Mouse (Mus musculus) gastrocnemius, adult 18-20 months (tissue): ENCODE measurements around the gene Nr6a1. TPM values are rescaled to one million over a fixed set of nuclear protein-coding genes. Genes with fewer than 3 reads are reported as not detected.

Experiments used
- DNase-seq: peaks from one replicate; pipeline ENCODE4 v3.0.0; 2021; ENCODE audit warnings: low spot score
- long read RNA-seq, 2 experiments: library from polyadenylated mRNA; stranded (forward); transcript quantifications; one replicate each; pipeline ENCODE4 v2.0.0; 2021
- total RNA-seq, 2 experiments: library from RNA; stranded (reverse); gene quantifications; 2 replicates each; pipeline ENCODE4 v1.2.3; 2021

Gene Nr6a1
- total RNA-seq: 1 to 10 TPM; 3.5 to 4.1 TPM
- long read RNA-seq, experiment 1, full-length matches to known transcripts: 2 of 8 reads
- long read RNA-seq, experiment 1, partial matches to known transcripts: 0 of 8 reads
- long read RNA-seq, experiment 1, other reads (novel, unspliced or antisense): 6 of 8 reads
- long read RNA-seq, experiment 2, partial matches to known transcripts: 0 of 11 reads
- long read RNA-seq, experiment 2, other reads (novel, unspliced or antisense): 11 of 11 reads

DNA sequence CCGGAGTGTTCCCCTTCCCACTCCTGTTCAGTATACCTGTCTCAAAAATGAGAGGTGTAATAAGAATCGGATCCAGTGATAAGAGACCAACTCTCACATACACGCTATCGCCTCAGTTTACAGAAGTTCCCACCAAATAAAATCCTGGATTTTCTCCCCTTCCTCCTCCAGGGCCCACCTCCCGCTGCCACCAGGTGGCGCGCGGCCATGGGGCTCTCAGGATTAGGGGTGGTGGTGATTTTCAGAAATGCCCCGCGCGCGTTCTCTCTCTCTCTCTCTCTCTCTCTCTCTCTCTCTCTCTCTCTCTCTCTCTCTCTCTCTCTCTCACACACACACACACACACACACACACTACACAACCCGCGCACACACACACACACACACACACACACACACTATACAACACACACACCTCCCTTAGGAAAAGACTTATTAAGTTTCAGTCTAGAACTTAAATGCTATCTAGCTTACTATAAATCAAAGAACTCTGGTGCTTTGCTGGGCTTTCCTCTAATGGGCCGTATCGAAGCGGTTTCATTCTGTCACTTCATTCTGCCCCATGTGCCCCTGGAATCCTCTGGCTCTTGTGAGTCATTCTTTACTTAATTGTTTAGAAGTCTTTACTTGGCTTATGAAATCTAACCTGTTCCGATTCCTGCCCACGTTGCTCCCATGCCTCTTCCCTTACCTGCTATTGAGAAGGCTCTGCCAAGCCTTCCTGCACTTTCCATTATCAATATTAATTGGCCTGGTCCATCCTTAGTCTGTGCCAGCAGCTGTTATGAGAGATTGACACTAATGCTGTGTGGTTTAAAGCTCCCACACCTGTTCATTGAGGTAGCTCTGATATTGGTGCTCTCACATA is at the start of gene Nr6a1:
Nr6a1 (minus strand) TSS at position 574 of the 865 bp plus-strand sequence.
- peak; percentile 67 for DNase-seq

DNA sequence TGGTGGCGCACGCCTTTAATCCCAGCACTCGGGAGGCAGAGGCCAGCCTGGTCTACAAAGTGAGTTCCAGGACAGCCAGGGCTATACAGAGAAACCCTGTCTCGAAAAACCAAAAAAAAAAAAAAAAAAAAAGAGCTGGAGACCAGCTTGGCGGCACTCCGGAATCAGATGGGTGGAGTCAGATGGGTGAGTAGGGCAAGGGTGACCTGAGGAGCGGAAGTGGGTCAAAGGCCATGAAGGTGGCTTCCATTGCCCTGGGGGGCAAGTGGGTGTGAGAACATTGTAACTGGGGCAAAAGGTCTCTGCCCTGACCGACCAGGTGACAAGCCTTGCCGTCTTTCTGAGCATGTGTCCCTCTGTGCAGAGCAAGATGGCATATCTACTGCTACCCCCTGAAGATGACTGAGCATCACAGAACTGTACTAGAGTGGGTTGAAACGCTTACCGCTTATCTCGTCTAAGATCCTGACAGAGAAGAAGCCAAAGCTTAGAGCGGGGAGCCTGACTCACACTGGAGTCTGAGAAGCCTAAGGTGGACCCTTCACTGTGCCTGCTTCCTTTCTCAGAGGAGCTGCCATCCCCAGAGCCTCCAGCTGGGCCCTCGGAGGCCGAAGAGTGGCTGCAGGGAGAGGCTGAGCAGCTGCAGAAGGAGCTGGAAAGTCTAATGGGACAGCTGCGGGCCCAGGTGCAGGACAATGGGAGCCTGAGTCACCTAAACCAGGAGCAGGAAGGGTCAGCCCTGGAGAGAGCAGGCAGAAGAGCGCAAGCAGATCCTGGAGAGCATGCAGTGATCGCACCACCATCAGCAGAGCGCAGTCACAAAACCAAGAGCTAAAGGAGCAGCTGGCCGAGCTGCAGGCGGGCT is 48.7 kb upstream of the Nr6a1 start:
- DNase-seq: no peak

DNA sequence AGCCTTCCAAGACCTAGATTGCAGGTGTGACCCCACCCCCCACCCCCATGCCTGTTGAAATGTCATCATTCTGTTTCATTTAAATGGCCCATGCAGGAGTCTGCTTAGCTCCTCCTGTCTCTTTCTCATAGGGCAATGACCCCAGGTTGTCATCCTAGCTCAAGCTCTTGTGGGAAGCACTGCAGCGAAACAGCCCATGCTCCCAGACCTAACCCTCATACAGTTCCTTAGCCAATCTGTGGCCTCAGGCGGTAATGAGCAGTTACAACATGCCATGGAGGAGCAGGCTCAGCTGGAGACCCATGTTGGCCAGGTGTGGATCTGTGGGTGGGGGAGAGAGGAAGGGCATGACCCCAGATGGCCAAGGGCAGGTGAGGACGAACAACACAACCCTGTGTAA is 47.7 kb upstream of the Nr6a1 start:
- DNase-seq: no peak

- DNase-seq: no peak
Measured at GRCm38 (mm10) chr2:38974171-38974570, 46.7 kb upstream of the Nr6a1 start.

DNA sequence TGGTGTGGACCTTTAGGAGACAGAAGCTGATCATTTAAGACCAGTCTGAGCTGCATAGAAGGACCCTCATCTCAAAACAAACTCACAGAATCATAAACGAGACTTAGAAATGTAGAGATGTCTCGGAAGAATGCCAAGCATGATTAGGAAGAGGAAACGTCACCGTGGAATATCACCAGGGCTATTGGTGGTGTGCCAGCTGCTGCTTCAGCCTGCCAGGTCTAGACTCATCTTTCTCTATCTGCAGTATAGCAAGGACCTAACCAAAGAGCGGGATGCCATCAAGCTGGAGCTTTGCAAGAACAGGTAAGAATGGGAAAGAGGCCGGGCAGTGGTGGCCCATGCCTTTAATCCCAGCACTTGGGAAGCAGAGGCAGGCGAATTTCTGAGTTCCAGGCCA is 46.2 kb upstream of the Nr6a1 start:
- DNase-seq: no peak

- DNase-seq: no peak
Measured at GRCm38 (mm10) chr2:38973223-38973622, 45.7 kb upstream of the Nr6a1 start.

- DNase-seq: no peak
Measured at GRCm38 (mm10) chr2:38970057-38970456, 42.6 kb upstream of the Nr6a1 start.

DNA sequence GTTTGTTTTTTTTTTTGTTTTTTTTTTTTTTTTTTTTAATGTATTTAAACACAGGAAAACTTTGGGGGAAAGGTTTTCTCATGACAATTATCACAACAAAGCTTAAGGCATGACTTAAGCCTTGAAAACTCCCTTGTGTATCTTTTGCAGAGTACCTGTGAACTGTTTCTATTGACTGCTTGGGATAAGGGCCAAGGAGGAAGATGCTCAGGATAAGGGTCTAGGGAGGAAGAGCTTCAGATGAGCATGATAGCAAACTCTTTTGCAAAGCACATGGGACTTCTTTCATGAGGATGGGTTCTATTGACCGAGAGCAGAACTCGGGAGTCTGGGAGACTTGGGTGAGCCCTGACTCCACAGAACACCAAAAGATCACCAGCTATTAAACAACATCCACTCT is 42.2 kb upstream of the Nr6a1 start:
- no peak for DNase-seq

GRCm38 (mm10) chr2:38964198-38964597 is 36.7 kb upstream of the Nr6a1 start:
- DNase-seq: no peak

- DNase-seq: no peak
Measured at GRCm38 (mm10) chr2:38957671-38958223, 30.3 kb upstream of the Nr6a1 start.

GRCm38 (mm10) chr2:38956062-38956461 is 28.6 kb upstream of the Nr6a1 start:
- no peak for DNase-seq

- peak; percentile 90 for DNase-seq
Measured at GRCm38 (mm10) chr2:38953152-38953883, 25.8 kb upstream of the Nr6a1 start.

GRCm38 (mm10) chr2:38950281-38950719 is 22.8 kb upstream of the Nr6a1 start:
- DNase-seq: peak; percentile 57

DNA sequence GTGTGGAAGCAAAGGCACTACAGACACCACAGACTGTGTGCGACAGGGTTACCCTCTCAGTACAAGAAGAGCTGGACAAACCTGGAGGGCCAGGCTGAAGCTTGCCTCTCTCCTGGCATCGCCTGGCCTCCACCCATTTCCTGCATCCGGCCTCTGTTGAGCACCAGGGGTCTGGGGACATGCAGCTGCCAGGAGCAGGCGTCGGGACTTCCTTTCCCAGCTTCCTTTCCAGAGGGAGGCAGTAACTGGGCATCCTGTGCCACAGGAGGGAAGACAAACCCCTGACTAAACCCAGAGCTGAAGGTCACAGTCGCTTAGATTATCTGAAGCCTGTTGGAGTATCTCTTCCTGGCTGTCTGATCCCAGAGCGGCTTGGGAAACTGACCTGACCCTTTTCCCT is 20.1 kb upstream of the Nr6a1 start:
- DNase-seq: no peak

GRCm38 (mm10) chr2:38944460-38945161 is 17.1 kb upstream of the Nr6a1 start:
- DNase-seq: no peak

- DNase-seq: no peak
Measured at GRCm38 (mm10) chr2:38943977-38944376, 16.5 kb upstream of the Nr6a1 start.

DNA sequence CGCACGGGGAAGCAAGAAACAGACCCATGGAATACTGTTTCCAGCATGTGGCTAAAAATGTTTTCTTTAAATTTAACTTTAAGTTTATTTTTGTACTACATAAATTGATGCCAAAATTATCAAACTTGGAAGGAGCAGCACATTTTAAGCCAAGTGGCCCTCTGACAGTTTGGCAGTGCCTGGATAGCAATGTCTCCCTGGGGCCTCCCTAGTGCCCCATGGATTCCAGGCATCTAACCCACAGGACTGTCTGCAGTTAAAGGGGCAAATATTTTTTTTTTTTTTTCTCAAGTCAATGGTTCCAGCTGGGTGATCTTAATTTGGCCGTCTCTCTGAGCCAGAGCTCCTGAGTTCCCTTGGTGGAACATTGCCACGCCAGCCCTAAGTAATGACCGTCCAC is 15.7 kb upstream of the Nr6a1 start:
- no peak for DNase-seq

DNA sequence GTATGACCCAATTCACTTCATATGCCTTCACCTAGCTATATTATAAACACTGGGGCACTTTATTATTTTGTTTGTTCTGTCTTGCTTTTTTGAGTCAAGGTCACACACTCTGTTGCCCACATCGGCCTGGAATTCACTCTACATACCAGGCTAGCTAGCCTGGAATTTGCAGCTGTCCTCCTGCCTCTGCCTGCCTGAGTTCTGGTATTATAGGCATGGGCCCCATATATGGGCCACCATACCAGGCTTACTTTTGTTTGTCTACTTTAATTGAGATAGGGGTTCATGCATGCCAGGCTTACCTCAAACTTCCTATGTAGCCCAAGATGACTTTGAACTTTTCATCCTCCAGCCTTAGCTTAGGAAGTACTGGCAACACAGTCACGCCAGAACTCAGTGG is 14.4 kb upstream of the Nr6a1 start:
- no peak for DNase-seq

- DNase-seq: no peak
Measured at GRCm38 (mm10) chr2:38941426-38941825, 13.9 kb upstream of the Nr6a1 start.

GRCm38 (mm10) chr2:38939047-38939446 is 11.6 kb upstream of the Nr6a1 start:
- no peak for DNase-seq
